Mouse (Mus musculus) frontal cortex, adult 2 months (tissue): ENCODE data around the gene Farsb. TPM values are rescaled to one million over a fixed set of nuclear protein-coding genes. Genes with fewer than 3 reads are reported as not detected.

Experiments
- polyA plus RNA-seq: library from polyadenylated mRNA; depleted of rRNA; stranded (reverse); fragments of >200 nt; gene quantifications from 2 replicates; pipeline ENCODE4 v1.2.3, GENCODE M21; 2012; rRNA removed

The Farsb gene
- polyA plus RNA-seq, 1 experiment, result 52.2 TPM

Other genes with a start within 250 kb of the Farsb start
- 11.2 and 11.5 TPM in 2 replicates for gene Sgpp2, start 178.6 kb downstream of the Farsb start, polyA plus RNA-seq
- gene Mogat1, start 22.1 kb upstream of the Farsb start, polyA plus RNA-seq, result 0.74 and 0.90 TPM in 2 replicates
- gene BC035947, start 23.3 kb upstream of the Farsb start, polyA plus RNA-seq, result 0.26 and 0.29 TPM in 2 replicates
- gene Acsl3, start 168.9 kb upstream of the Farsb start, polyA plus RNA-seq, result 88.6 and 94.2 TPM in 2 replicates
- 5.7 and 7.9 TPM in 2 replicates for gene Utp14b, start 169.1 kb upstream of the Farsb start, polyA plus RNA-seq